Mouse (Mus musculus): ENCODE data around the gene Rgs9bp. TPM values are rescaled to one million over a fixed set of nuclear protein-coding genes. Genes with fewer than 3 reads are reported as not detected.

Gene Rgs9bp
- total RNA-seq, 1 experiment, result 0.71 TPM

- Histone ChIP-seq H3K4me1 (ENCODE audit: control insufficient read depth in 2 of 2, insufficient read depth in 2 of 2, low read length in 2 of 2, poor library complexity in 1 of 2) (peaks cover 0 to 10% of the 10 kb centered on the region in 2 experiments; a peak in 2 of 4 replicates), H3K9ac (ENCODE audit: insufficient read depth, low read depth, low read length, poor library complexity, severe bottlenecking) (no peak overlapping the region), H3K9me3 (ENCODE audit: control insufficient read depth, insufficient read depth, low read depth, low read length) (no peaks in the 10 kb centered on the region), H3K27ac (ENCODE audit: insufficient read depth, low read depth, low read length, poor library complexity, severe bottlenecking) (no peak overlapping the region), H3K4me3 (ENCODE audit: insufficient read depth in 1 of 2, low read depth in 1 of 2, low read length in 2 of 2, poor library complexity in 1 of 2, severe bottlenecking in 1 of 2) (no peak overlapping the region), H3K36me3 (ENCODE audit: control insufficient read depth, insufficient read depth, low read length, poor library complexity, severe bottlenecking) (peaks cover 22% of the 10 kb centered on the region; the same call in 1 of the 2 replicates)
- TF ChIP-seq MAFK (IDR thresholded peaks at IDR 0.05; ENCODE audit: insufficient read depth, low read depth, low read length) (no peak), ZNF384 (IDR thresholded peaks at IDR 0.05; ENCODE audit: low read depth, low read length) (no peak), HCFC1 (IDR thresholded peaks at IDR 0.05; ENCODE audit: borderline replicate concordance, insufficient read depth, low read length) (no peak), CHD2 (IDR thresholded peaks at IDR 0.05; ENCODE audit: low read depth, low read length) (no peak), ZC3H11A (IDR thresholded peaks at IDR 0.05; ENCODE audit: borderline replicate concordance, low read depth, low read length) (no peak)
- in situ Hi-C loops (cut with MboI; ENCODE audit: low sequenced_read_pairs in 2 of 2, unreplicated experiment in 2 of 2), result no loop called here
- no peak for DNase-seq (ENCODE audit: low read depth, low spot score)
These were observed 37.2 kb upstream of the Rgs9bp start for GRCm38 (mm10) chr7:35622626-35623025.

DNA sequence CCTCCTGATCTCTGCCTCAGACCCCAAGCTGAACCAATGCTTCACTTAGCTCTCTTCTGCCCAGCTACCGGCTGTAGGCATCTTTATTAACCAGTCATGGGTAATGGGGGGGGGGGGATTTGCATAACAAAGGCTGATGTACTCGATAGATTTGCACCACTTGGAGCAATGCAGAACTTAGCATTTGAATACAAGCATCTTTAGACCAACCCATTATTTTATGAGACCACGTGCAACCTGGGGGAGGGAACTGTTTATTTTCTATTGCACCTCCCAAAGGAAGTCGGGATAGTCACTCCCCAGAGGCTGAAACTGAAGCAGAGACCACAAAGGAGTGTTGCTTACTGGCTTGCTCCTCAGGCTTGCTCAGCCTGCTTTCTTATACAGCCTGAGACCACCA, 32.1 kb upstream of the Rgs9bp start:
- Histone ChIP-seq H3K4me3 (ENCODE audit: insufficient read depth in 1 of 2, low read depth in 1 of 2, low read length in 2 of 2, poor library complexity in 1 of 2, severe bottlenecking in 1 of 2) (no peak overlapping the region), H3K9me3 (ENCODE audit: control insufficient read depth, insufficient read depth, low read depth, low read length) (no peaks in the 10 kb centered on the region), H3K27ac (ENCODE audit: insufficient read depth, low read depth, low read length, poor library complexity, severe bottlenecking) (no peak overlapping the region), H3K4me1 (ENCODE audit: control insufficient read depth in 2 of 2, insufficient read depth in 2 of 2, low read length in 2 of 2, poor library complexity in 1 of 2) (peaks cover 0 to 7% of the 10 kb centered on the region in 2 experiments; a peak in 2 of 4 replicates), H3K9ac (ENCODE audit: insufficient read depth, low read depth, low read length, poor library complexity, severe bottlenecking) (no peak overlapping the region), H3K36me3 (ENCODE audit: control insufficient read depth, insufficient read depth, low read length, poor library complexity, severe bottlenecking) (peaks cover 27% of the 10 kb centered on the region; the same call in 1 of the 2 replicates)
- TF ChIP-seq MAFK (IDR thresholded peaks at IDR 0.05; ENCODE audit: insufficient read depth, low read depth, low read length) (no peak), HCFC1 (IDR thresholded peaks at IDR 0.05; ENCODE audit: borderline replicate concordance, insufficient read depth, low read length) (no peak), ZC3H11A (IDR thresholded peaks at IDR 0.05; ENCODE audit: borderline replicate concordance, low read depth, low read length) (no peak), ZNF384 (IDR thresholded peaks at IDR 0.05; ENCODE audit: low read depth, low read length) (no peak), CHD2 (IDR thresholded peaks at IDR 0.05; ENCODE audit: low read depth, low read length) (no peak)
- in situ Hi-C loops (cut with MboI; ENCODE audit: low sequenced_read_pairs in 2 of 2, unreplicated experiment in 2 of 2), result no loop called here
- DNase-seq (ENCODE audit: low read depth, low spot score), result no peak

DNA sequence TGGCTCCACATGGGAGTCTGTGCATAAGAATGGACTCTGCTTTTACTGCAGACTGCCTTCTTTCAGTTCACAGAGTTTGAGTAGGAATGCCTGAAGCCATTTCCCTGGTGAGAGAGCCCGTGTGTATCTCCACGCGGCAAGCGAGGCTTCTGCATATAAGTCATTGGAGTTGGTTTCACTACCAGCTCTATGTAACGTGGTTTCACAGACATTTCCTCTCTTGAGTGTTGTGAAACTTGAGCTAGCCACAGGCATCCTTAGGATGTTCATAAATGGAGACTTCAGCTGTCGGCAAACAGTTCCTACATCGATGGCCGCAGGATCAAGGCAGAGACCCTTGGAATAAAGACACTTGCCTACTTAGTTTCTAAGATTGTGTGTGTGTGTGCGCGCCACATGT, 23.9 kb upstream of the Rgs9bp start:
- H3K4me3 ChIP-seq (ENCODE audit: insufficient read depth in 1 of 2, low read depth in 1 of 2, low read length in 2 of 2, poor library complexity in 1 of 2, severe bottlenecking in 1 of 2), result no peak overlapping the region
- in situ Hi-C loops (cut with MboI; ENCODE audit: low sequenced_read_pairs in 2 of 2, unreplicated experiment in 2 of 2), result no loop called here
- no peaks in the 10 kb centered on the region for H3K4me1 ChIP-seq (ENCODE audit: control insufficient read depth in 2 of 2, insufficient read depth in 2 of 2, low read length in 2 of 2, poor library complexity in 1 of 2)
- H3K27ac ChIP-seq (ENCODE audit: insufficient read depth, low read depth, low read length, poor library complexity, severe bottlenecking), result no peak overlapping the region
- no peak for TF ChIP-seq ZNF384 (IDR thresholded peaks at IDR 0.05; ENCODE audit: low read depth, low read length)
- no peak for TF ChIP-seq ZC3H11A (IDR thresholded peaks at IDR 0.05; ENCODE audit: borderline replicate concordance, low read depth, low read length)
- TF ChIP-seq HCFC1 (IDR thresholded peaks at IDR 0.05; ENCODE audit: borderline replicate concordance, insufficient read depth, low read length), result no peak
- no peak for TF ChIP-seq MAFK (IDR thresholded peaks at IDR 0.05; ENCODE audit: insufficient read depth, low read depth, low read length)
- H3K9ac ChIP-seq (ENCODE audit: insufficient read depth, low read depth, low read length, poor library complexity, severe bottlenecking), result no peak overlapping the region
- H3K36me3 ChIP-seq (ENCODE audit: control insufficient read depth, insufficient read depth, low read length, poor library complexity, severe bottlenecking), result peaks cover 41% of the 10 kb centered on the region
- H3K9me3 ChIP-seq (ENCODE audit: control insufficient read depth, insufficient read depth, low read depth, low read length), result no peaks in the 10 kb centered on the region
- no peak for DNase-seq (ENCODE audit: low read depth, low spot score)

GRCm38 (mm10) chr7:35606816-35607215, 21.4 kb upstream of the Rgs9bp start:
- H3K36me3 ChIP-seq (ENCODE audit: control insufficient read depth, insufficient read depth, low read length, poor library complexity, severe bottlenecking), result peaks cover 42% of the 10 kb centered on the region
- in situ Hi-C loops (cut with MboI; ENCODE audit: low sequenced_read_pairs in 2 of 2, unreplicated experiment in 2 of 2), result no loop called here
- H3K9ac ChIP-seq (ENCODE audit: insufficient read depth, low read depth, low read length, poor library complexity, severe bottlenecking), result no peak overlapping the region
- no peaks in the 10 kb centered on the region for H3K9me3 ChIP-seq (ENCODE audit: control insufficient read depth, insufficient read depth, low read depth, low read length)
- no peak for DNase-seq (ENCODE audit: low read depth, low spot score)
- H3K4me3 ChIP-seq (ENCODE audit: insufficient read depth in 1 of 2, low read depth in 1 of 2, low read length in 2 of 2, poor library complexity in 1 of 2, severe bottlenecking in 1 of 2), result no peak overlapping the region
- no peak overlapping the region for H3K27ac ChIP-seq (ENCODE audit: insufficient read depth, low read depth, low read length, poor library complexity, severe bottlenecking)
- TF ChIP-seq HCFC1 (IDR thresholded peaks at IDR 0.05; ENCODE audit: borderline replicate concordance, insufficient read depth, low read length) (no peak), ZNF384 (IDR thresholded peaks at IDR 0.05; ENCODE audit: low read depth, low read length) (no peak), MAFK (IDR thresholded peaks at IDR 0.05; ENCODE audit: insufficient read depth, low read depth, low read length) (no peak), CHD2 (IDR thresholded peaks at IDR 0.05; ENCODE audit: low read depth, low read length) (no peak), ZC3H11A (IDR thresholded peaks at IDR 0.05; ENCODE audit: borderline replicate concordance, low read depth, low read length) (no peak)
- no peaks in the 10 kb centered on the region for H3K4me1 ChIP-seq (ENCODE audit: control insufficient read depth in 2 of 2, insufficient read depth in 2 of 2, low read length in 2 of 2, poor library complexity in 1 of 2)

DNA sequence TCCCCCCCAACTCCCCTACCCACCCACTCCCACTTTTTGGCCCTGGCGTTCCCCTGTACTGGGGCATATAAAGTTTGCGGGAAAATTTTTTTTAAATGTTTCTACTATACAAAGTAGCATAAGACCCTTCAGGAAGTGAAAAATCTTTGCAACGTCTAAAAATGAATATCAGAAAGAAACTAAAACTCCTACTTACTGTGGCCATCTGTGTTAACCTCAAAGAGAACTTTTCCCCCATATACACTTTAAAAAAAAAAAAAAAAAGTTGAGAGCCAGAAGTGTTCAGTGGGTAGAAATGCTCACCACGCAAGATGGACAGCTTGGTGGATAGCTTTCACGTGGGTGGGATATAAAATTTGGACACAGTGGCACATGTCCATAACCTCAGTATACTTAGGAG, 17.4 kb upstream of the Rgs9bp start:
- Histone ChIP-seq H3K27ac (ENCODE audit: insufficient read depth, low read depth, low read length, poor library complexity, severe bottlenecking) (no peak overlapping the region), H3K9me3 (ENCODE audit: control insufficient read depth, insufficient read depth, low read depth, low read length) (no peaks in the 10 kb centered on the region), H3K9ac (ENCODE audit: insufficient read depth, low read depth, low read length, poor library complexity, severe bottlenecking) (no peak overlapping the region), H3K4me1 (ENCODE audit: control insufficient read depth in 2 of 2, insufficient read depth in 2 of 2, low read length in 2 of 2, poor library complexity in 1 of 2) (no peaks in the 10 kb centered on the region), H3K4me3 (ENCODE audit: insufficient read depth in 1 of 2, low read depth in 1 of 2, low read length in 2 of 2, poor library complexity in 1 of 2, severe bottlenecking in 1 of 2) (no peak overlapping the region), H3K36me3 (ENCODE audit: control insufficient read depth, insufficient read depth, low read length, poor library complexity, severe bottlenecking) (peaks cover 26% of the 10 kb centered on the region)
- no peak for DNase-seq (ENCODE audit: low read depth, low spot score)
- no peak for TF ChIP-seq CHD2 (IDR thresholded peaks at IDR 0.05; ENCODE audit: low read depth, low read length)
- no peak for TF ChIP-seq ZC3H11A (IDR thresholded peaks at IDR 0.05; ENCODE audit: borderline replicate concordance, low read depth, low read length)
- no peak for TF ChIP-seq ZNF384 (IDR thresholded peaks at IDR 0.05; ENCODE audit: low read depth, low read length)
- no peak for TF ChIP-seq MAFK (IDR thresholded peaks at IDR 0.05; ENCODE audit: insufficient read depth, low read depth, low read length)
- TF ChIP-seq HCFC1 (IDR thresholded peaks at IDR 0.05; ENCODE audit: borderline replicate concordance, insufficient read depth, low read length), result no peak
- in situ Hi-C loops (cut with MboI; ENCODE audit: low sequenced_read_pairs in 2 of 2, unreplicated experiment in 2 of 2), result no loop called here
